Mouse (Mus musculus): ENCODE measurements around the gene Pard3. TPM values are rescaled to one million over a fixed set of nuclear protein-coding genes. Genes with fewer than 3 reads are reported as not detected.

Gene Pard3
- 5.4 and 5.6 TPM in 2 replicates for polyA plus RNA-seq (2015; fragmentation: Nextera tagmentation; extraction: Ambion mirVana)

DNA sequence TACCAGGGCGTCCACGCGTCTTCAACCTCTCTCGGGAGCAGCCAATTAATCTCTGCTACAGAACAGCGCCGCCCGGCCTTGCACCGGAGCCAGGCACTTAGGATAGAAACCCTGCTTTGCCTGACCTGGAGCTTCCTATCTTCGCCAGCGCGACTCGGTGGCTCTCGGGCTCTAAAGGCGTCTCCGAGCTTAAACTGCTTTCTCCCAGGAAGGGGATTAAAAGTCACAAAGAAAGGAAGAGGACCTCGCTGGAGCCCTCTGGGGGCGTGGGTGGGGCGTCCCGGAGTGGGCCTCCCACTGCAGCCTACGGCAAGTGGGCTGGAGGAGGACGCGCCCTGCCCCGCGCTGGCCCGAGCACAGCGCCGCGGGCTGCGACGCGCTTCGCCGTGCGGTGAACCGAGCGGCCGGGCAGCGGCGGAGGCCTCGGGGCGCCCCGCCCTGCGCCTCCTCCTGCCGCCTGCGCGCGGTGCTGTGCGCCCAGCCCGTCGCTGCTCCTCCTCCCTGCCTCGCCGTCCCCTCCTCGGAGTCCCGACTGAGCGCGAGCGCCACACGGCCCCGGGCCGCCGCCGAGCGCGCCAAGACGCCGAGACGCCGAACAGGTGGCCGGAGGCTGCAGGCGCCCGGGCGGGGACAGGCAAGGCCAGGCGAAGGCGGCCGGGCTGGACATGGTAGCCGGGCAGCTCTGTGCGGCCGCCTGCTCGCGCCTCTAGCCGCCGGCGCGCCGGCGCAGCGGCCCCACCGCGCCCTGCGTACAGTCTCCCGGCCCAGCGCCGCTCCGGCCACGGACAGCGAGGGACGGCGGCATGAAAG lies at the start of gene Pard3:
Gene Pard3, plus strand, starts transcription at position 343 of the 810 bp plus-strand sequence.
- ATAC-seq (ENCODE audit: low read depth) (peak; percentile 73), DNase-seq (no peak)
- Histone ChIP-seq H3K27ac (peak within 1 kb of the TSS; percentile 68), H3K9ac (peak within 1 kb of the TSS; percentile 72), H3K4me2 (peak within 1 kb of the TSS; percentile 55), H3K4me3 (replicated peaks) (peak within 1 kb of the TSS; percentile 63), H3K4me1 (replicated peaks) (peaks cover 17% of the 10 kb centered on the region; the same call in 1 of the 2 replicates), H3K27me3 (peaks cover 68% of the 10 kb centered on the region), H3K36me3 (no peaks in the 10 kb centered on the region), H3K9me3 (replicated peaks) (no peaks in the 10 kb centered on the region)
- under 1% methylated on average over 67 of the region's 98 CpGs for WGBS (ENCODE audit: insufficient replicate concordance)

GRCm38 (mm10) chr8:127021830-127022229 lies 41.9 kb upstream of the Pard3 start:
- H3K4me1 ChIP-seq (replicated peaks): no peaks in the 10 kb centered on the region
- DNase-seq: no peak
- H3K36me3 ChIP-seq: no peaks in the 10 kb centered on the region
- H3K27me3 ChIP-seq: no peaks in the 10 kb centered on the region
- H3K9me3 ChIP-seq (replicated peaks): no peaks in the 10 kb centered on the region
- H3K27ac ChIP-seq: no peak overlapping the region
- no peak overlapping the region for H3K9ac ChIP-seq
- no peak for ATAC-seq (ENCODE audit: low read depth)
- H3K4me3 ChIP-seq (replicated peaks): no peak overlapping the region
- H3K4me2 ChIP-seq: no peak overlapping the region
- WGBS (ENCODE audit: insufficient replicate concordance): 71% methylated on average over 1 of the region's 1 CpGs

DNA sequence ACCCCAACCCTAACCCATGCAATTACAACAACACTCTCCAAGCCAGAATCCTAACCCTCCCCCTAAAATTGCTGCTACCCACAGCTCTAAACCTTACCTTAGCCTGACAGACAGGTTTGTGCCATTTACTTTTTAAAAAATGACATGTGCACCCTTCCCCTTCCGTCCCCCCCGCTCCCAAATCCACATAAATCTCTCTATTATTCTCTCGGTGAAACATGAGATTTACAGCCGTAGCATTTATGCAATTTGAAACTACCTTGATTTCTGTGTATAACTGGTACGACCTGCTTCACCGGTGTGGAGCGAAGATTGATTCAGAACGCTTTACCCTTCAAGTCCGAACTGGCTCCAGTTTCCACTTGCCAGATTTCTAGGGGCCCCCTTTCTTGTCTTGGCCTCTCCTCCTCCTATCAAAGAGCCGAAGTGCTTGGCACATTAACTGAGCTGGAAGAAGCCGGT lies 38.4 kb upstream of the Pard3 start:
- DNase-seq (no peak), ATAC-seq (ENCODE audit: low read depth) (no peak)
- Histone ChIP-seq H3K4me1 (replicated peaks) (no peaks in the 10 kb centered on the region), H3K9ac (no peak overlapping the region), H3K36me3 (no peaks in the 10 kb centered on the region), H3K9me3 (replicated peaks) (no peaks in the 10 kb centered on the region), H3K4me3 (replicated peaks) (no peak overlapping the region), H3K27me3 (no peaks in the 10 kb centered on the region), H3K4me2 (no peak overlapping the region), H3K27ac (no peak overlapping the region)
- 66% methylated on average over 11 of the region's 11 CpGs for WGBS (ENCODE audit: insufficient replicate concordance)

DNA sequence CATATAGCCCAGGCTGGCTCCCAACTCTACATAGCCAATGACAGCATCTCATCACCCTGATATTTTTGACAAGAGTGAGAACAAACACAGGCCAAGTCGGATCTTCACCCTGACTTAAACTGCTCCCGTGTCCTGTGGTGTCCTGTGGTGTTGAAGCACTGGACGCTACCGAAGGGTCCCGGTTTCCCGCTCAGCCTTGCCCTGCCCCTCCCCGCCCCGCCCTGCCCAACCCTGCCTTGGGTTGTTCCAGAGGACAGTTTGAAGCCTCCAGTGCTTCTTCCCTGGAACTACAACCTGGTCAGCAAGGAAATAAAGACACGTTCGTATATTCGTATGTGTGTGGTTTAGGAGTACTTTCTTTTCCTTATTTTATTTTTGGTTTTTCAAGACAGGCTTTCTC lies 37.9 kb upstream of the Pard3 start:
- Histone ChIP-seq H3K4me3 (replicated peaks) (no peak overlapping the region), H3K4me2 (no peak overlapping the region), H3K9ac (no peak overlapping the region), H3K4me1 (replicated peaks) (no peaks in the 10 kb centered on the region), H3K27ac (no peak overlapping the region), H3K36me3 (no peaks in the 10 kb centered on the region), H3K27me3 (no peaks in the 10 kb centered on the region), H3K9me3 (replicated peaks) (no peaks in the 10 kb centered on the region)
- DNase-seq (no peak), ATAC-seq (ENCODE audit: low read depth) (no peak)
- WGBS (ENCODE audit: insufficient replicate concordance): 59% methylated on average over 11 of the region's 11 CpGs

DNA sequence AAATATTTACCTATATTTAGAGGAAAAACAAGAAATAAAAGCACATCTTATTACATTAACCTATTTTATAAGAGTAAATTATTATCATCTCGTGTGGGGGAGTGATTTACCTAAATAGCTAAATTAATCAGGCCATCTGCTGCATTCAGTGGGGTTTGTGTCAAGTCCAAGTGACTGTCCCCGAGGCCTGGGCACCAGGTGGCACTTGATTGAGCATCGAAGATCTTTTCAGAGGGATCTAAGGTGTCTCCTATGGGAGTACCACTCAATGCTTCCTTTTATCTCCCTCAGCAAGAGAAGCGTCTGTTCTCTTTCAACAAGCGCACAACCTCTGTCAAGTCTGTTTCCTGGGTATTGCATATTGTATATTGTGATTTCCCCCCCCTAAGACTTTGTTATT lies 32.2 kb upstream of the Pard3 start:
- Histone ChIP-seq H3K36me3 (no peaks in the 10 kb centered on the region), H3K9ac (no peak overlapping the region), H3K4me1 (replicated peaks) (no peaks in the 10 kb centered on the region), H3K27ac (no peak overlapping the region), H3K4me2 (no peak overlapping the region), H3K4me3 (replicated peaks) (no peak overlapping the region), H3K9me3 (replicated peaks) (no peaks in the 10 kb centered on the region), H3K27me3 (no peaks in the 10 kb centered on the region)
- ATAC-seq (ENCODE audit: low read depth) (no peak), DNase-seq (no peak)
- 62% methylated on average over 5 of the region's 5 CpGs for WGBS (ENCODE audit: insufficient replicate concordance)

- H3K4me2 ChIP-seq: no peak overlapping the region
- H3K4me3 ChIP-seq (replicated peaks): no peak overlapping the region
- no peaks in the 10 kb centered on the region for H3K9me3 ChIP-seq (replicated peaks)
- DNase-seq: no peak
- no peaks in the 10 kb centered on the region for H3K36me3 ChIP-seq
- H3K4me1 ChIP-seq (replicated peaks): no peaks in the 10 kb centered on the region
- H3K9ac ChIP-seq: no peak overlapping the region
- no peak for ATAC-seq (ENCODE audit: low read depth)
- WGBS (ENCODE audit: insufficient replicate concordance): 60% methylated on average over 4 of the region's 4 CpGs
- 0 out of 2 replicates have a peak, but pooled peaks cover 4% of the 10 kb centered on the region for H3K27me3 ChIP-seq
- H3K27ac ChIP-seq: no peak overlapping the region
Observed at GRCm38 (mm10) chr8:127038928-127039327, 24.8 kb upstream of the Pard3 start.

- WGBS (ENCODE audit: insufficient replicate concordance): 50% methylated on average over 5 of the region's 5 CpGs
- Histone ChIP-seq H3K4me3 (replicated peaks) (no peak overlapping the region), H3K9ac (no peak overlapping the region), H3K27ac (no peak overlapping the region), H3K4me2 (no peak overlapping the region), H3K4me1 (replicated peaks) (no peaks in the 10 kb centered on the region), H3K36me3 (no peaks in the 10 kb centered on the region), H3K27me3 (peaks cover 19% of the 10 kb centered on the region; the same call in 1 of the 2 replicates), H3K9me3 (replicated peaks) (no peaks in the 10 kb centered on the region)
- DNase-seq (no peak), ATAC-seq (ENCODE audit: low read depth) (no peak)
Observed at GRCm38 (mm10) chr8:127049996-127050395, 13.7 kb upstream of the Pard3 start.

DNA sequence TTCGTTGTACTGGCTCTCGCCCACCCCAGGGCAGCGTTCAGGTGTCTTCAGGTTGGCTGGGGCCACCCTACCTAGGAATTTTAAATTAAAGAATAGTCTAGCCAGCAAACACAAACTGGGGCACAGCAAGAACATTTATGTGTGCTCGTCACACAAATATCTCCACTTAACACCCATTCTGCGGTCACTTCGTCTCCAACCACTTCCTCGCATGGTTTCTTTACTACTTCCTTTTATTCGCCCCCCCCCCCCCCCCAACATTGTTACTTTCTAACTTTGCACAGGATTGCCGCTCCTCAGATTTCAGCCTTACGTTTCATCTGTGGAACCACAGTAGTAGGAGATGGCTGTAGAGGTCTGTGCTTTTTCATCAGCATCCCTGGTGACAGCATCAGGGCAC lies 11.6 kb upstream of the Pard3 start:
- ATAC-seq (ENCODE audit: low read depth): no peak
- H3K9me3 ChIP-seq (replicated peaks): no peaks in the 10 kb centered on the region
- WGBS (ENCODE audit: insufficient replicate concordance): 36% methylated on average over 10 of the region's 10 CpGs

DNA sequence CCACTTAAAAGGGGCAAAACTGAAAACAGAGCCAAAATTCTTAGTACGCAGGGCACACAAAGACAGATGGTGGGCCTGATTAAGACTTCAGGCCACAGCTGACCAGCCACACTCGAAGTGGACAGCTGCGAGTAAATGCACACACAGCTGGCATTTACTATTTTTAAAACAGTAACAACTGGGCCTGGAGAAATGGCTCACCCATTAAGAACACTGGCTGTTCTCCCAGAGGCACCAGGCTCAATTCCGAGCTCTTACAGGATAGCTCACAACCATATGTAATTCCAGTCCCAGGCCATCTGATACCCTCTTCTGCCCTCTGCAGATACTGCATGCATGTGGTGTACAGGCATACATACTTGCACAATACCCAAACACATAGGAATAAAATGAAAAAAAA lies 8.6 kb upstream of the Pard3 start:
- Histone ChIP-seq H3K4me2 (no peak overlapping the region), H3K27ac (no peak overlapping the region), H3K27me3 (peaks cover 22% of the 10 kb centered on the region), H3K4me1 (replicated peaks) (no peaks in the 10 kb centered on the region), H3K4me3 (replicated peaks) (no peak overlapping the region), H3K9ac (no peak overlapping the region), H3K36me3 (no peaks in the 10 kb centered on the region), H3K9me3 (replicated peaks) (no peaks in the 10 kb centered on the region)
- DNase-seq: no peak
- WGBS (ENCODE audit: insufficient replicate concordance): 64% methylated on average over 4 of the region's 4 CpGs
- ATAC-seq (ENCODE audit: low read depth): no peak

More for the DNA sequence above, 11.6 kb upstream of the Pard3 start:
- Histone ChIP-seq H3K4me1 (replicated peaks) (no peaks in the 10 kb centered on the region), H3K27ac (no peak overlapping the region), H3K36me3 (no peaks in the 10 kb centered on the region), H3K27me3 (peaks cover 19% of the 10 kb centered on the region; the same call in 1 of the 2 replicates), H3K4me3 (replicated peaks) (no peak overlapping the region), H3K4me2 (no peak overlapping the region), H3K9ac (no peak overlapping the region)
- no peak for DNase-seq

- H3K9me3 ChIP-seq (replicated peaks): no peaks in the 10 kb centered on the region
- no peak for ATAC-seq (ENCODE audit: low read depth)
- no peak overlapping the region for H3K9ac ChIP-seq
- H3K36me3 ChIP-seq: no peaks in the 10 kb centered on the region
- no peak overlapping the region for H3K27ac ChIP-seq
- H3K4me1 ChIP-seq (replicated peaks): 0 out of 2 replicates have a peak, but pooled peaks cover 3% of the 10 kb centered on the region
- peaks cover 36% of the 10 kb centered on the region for H3K27me3 ChIP-seq
- no peak overlapping the region for H3K4me2 ChIP-seq
- no peak for DNase-seq
- WGBS (ENCODE audit: insufficient replicate concordance): 79% methylated on average over 2 of the region's 2 CpGs
- no peak overlapping the region for H3K4me3 ChIP-seq (replicated peaks)
Observed at GRCm38 (mm10) chr8:127058759-127059158, 4.9 kb upstream of the Pard3 start.

DNA sequence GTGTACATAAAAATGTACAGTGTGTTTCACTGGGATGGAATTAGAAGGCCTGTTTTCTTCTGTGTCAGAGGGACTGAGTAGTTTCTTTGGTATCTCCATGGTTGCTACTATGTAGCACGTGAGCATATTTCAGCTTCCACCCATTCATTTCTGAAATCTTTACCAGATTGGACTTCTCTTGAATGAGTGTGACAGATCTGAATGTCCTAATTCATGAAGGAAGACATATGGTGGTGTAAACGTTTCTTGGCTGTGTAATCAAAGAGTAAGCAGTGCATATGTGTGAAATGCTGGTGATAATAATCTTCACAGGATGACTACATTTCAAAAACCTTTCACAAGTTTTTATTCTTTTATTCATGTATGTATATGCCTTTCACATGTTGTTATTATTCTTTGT lies 3.9 kb upstream of the Pard3 start:
- Histone ChIP-seq H3K9me3 (replicated peaks) (no peaks in the 10 kb centered on the region), H3K36me3 (no peaks in the 10 kb centered on the region), H3K27me3 (peaks cover 42% of the 10 kb centered on the region), H3K4me2 (no peak overlapping the region), H3K4me1 (replicated peaks) (0 out of 2 replicates have a peak, but pooled peaks cover 3% of the 10 kb centered on the region), H3K27ac (no peak overlapping the region), H3K4me3 (replicated peaks) (no peak overlapping the region), H3K9ac (no peak overlapping the region)
- no peak for ATAC-seq (ENCODE audit: low read depth)
- WGBS (ENCODE audit: insufficient replicate concordance): 31% methylated on average over 2 of the region's 2 CpGs
- DNase-seq: no peak
